Mouse (Mus musculus): ENCODE results near the gene Jun.

Gene Jun

GRCm38 (mm10) chr4:95031158-95031557 lies 20.9 kb downstream of the Jun start:
- no peak for DNase-seq (ENCODE audit: low spot score)

- DNase-seq (ENCODE audit: low spot score): no peak
Observed at GRCm38 (mm10) chr4:95025847-95026600, 26.0 kb downstream of the Jun start.

GRCm38 (mm10) chr4:95023350-95023953 lies 28.6 kb downstream of the Jun start:
- DNase-seq (ENCODE audit: low spot score): no peak

GRCm38 (mm10) chr4:95021649-95022637 lies 30.1 kb downstream of the Jun start:
- DNase-seq (ENCODE audit: low spot score): no peak

GRCm38 (mm10) chr4:95020201-95020600 lies 31.8 kb downstream of the Jun start:
- no peak for DNase-seq (ENCODE audit: low spot score)

- DNase-seq (ENCODE audit: low spot score): no peak
Observed at GRCm38 (mm10) chr4:95018221-95018620, 33.8 kb downstream of the Jun start.

GRCm38 (mm10) chr4:95012706-95013105 lies 39.3 kb downstream of the Jun start:
- DNase-seq (ENCODE audit: low spot score): no peak

GRCm38 (mm10) chr4:95012256-95012655 lies 39.8 kb downstream of the Jun start:
- DNase-seq (ENCODE audit: low spot score): no peak

- DNase-seq (ENCODE audit: low spot score): peak; percentile 17
Observed at GRCm38 (mm10) chr4:95008175-95009057, 43.6 kb downstream of the Jun start.

GRCm38 (mm10) chr4:95007759-95008158 lies 44.3 kb downstream of the Jun start:
- DNase-seq (ENCODE audit: low spot score): no peak

- no peak for DNase-seq (ENCODE audit: low spot score)
Observed at GRCm38 (mm10) chr4:95005251-95005830, 46.7 kb downstream of the Jun start.

GRCm38 (mm10) chr4:95001043-95001775 lies 50.8 kb downstream of the Jun start:
- no peak for DNase-seq (ENCODE audit: low spot score)

- DNase-seq (ENCODE audit: low spot score): no peak
Observed at GRCm38 (mm10) chr4:95000147-95000546, 51.9 kb downstream of the Jun start.

GRCm38 (mm10) chr4:94999249-94999648 lies 52.8 kb downstream of the Jun start:
- DNase-seq (ENCODE audit: low spot score): no peak

Data from testis, postnatal 14 days (tissue).